Mouse (Mus musculus) embryonic fibroblast, embryonic 13.5 days (primary cell): ENCODE measurements at regions not wholly inside any gene's neighbourhood (a gene's known extent, or its start where the extent isn't known, plus 50 kb on each side); places are given as distances from the start of the nearest gene placed in this dataset.

ENCODE experiments used
- CTCF ChIP-seq: IDR thresholded peaks from 2 replicates; pipeline ENCODE4 v1.5.1; 2011; ENCODE audit warnings: mild to moderate bottlenecking, control low read depth, low read length, moderate library complexity, borderline replicate concordance; ENCODE audit not compliant: insufficient read depth
- POLR2A ChIP-seq: IDR thresholded peaks from 2 replicates; pipeline ENCODE4 v1.6.1; 2011; ENCODE audit warnings: low read depth, mild to moderate bottlenecking, control low read depth, low read length, moderate library complexity

GRCm38 (mm10) chr8:125357759-125358158, 211.8 kb downstream of the Sipa1l2 start:
- TF ChIP-seq CTCF (no peak), POLR2A (no peak)
